Mouse (Mus musculus) kidney, adult 8-10 months (tissue): ENCODE results near the gene Olfr509.
"Not testable (repeated sequence)": the region's sequence is repeated elsewhere in the genome, so short reads cannot be mapped to it uniquely, and the experiment has no call there.

ENCODE experiments used
- DNase-seq, 2 experiments: peaks; one replicate each; pipeline ENCODE4 v3.0.0; 2022

The Olfr509 gene

DNA sequence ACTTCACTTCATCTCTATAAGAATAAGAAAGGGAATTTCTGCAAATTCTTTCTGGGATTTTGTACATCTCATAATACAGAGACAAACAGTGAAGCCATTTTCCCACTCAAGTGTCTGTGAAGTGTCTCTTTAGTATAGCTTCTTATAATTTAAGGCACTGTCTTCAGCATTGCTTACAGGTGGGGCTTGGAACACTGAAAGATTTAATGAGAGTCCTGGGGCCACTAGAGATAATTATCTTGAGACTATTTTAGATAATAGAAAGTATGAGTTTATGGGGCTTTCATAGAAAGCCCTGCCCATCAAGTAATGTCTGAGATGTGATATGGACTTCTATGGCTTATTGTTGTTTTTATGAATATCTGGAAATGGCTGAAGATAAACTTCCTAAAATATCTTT lies at the start of gene Olfr509:
Gene Olfr509, minus strand, starts transcription at position 101 of the 400 bp plus-strand sequence.
- DNase-seq = no peak

DNA sequence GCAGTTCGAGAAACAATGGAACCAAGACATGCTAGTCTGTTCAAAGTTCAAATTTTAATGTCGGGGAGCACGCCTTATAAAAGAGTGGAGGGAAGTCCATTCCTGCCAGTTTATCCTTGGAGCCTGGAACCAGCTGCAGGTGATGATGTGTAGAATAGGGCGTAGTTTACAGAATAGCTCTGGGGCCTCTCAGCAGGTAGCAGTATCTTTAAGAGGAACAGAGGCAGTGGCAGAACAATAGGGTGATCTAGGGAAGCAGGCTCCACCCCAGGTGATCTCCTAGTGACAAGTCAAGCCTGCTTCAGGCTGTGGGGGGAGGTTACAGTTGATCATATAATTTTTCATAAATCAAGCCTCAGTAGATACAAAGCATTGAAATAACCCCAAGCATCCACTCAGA lies 27.2 kb upstream of the Olfr509 start:
- no peak for DNase-seq

DNA sequence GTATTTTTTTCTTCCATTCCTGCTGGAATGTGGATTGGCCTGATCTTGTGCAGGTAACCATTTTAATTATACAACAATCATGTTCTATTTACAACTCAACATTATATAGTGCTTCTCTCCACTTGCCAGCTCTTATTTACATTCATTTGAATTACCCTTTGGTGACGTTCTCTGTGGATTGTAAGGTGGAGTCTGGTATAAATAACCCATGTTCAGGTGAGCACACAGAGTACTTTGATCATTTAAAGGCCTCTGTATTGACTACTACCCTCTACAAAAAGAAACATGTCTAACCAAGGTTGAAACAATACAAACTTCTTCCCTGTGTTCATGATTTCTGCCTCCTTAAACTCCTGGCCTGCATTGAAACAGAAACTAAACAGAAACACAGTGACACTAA lies 19.4 kb upstream of the Olfr509 start:
- no peak for DNase-seq

DNA sequence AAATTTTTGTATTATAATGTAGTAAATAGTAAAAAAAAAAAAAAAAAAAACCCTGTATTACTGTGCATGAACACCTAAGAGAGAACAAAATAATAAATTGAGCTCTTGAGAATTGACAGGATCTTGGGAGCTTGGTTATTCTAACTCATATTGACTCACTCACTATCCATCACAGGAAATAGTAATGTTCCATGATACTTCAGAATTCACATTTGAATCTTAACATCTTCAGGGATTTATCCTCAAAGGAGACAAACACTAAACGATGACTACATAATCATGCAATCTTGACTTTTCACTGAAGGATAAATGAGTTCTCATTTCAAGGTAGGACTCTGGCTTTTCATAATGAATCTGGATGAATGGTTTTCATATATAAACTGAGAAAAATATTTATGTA lies 14.4 kb upstream of the Olfr509 start, which contains the start of gene Olfr510:
Gene Olfr510, plus strand, starts transcription at position 301 of the 400 bp plus-strand sequence.
- DNase-seq = no peak

DNA sequence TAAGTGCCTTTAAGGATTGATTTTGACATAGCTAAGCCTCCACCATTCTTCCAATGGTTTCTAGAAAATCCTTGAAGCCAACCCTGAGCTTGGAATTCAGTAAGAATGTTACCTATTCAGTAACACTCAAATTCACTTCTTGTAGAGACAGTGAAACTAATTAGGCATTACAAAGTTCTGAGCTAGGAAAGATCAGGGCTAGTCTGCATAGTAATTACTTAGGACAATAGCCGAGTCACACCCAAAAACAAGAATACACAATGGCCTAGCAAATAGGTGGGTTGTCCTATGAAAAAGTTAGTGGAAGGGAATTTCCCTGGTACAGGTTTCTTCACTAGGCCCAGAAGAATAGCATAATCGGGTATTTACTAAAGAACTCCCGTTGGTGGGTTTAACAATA lies 10.7 kb upstream of the Olfr509 start:
- no peak for DNase-seq

DNA sequence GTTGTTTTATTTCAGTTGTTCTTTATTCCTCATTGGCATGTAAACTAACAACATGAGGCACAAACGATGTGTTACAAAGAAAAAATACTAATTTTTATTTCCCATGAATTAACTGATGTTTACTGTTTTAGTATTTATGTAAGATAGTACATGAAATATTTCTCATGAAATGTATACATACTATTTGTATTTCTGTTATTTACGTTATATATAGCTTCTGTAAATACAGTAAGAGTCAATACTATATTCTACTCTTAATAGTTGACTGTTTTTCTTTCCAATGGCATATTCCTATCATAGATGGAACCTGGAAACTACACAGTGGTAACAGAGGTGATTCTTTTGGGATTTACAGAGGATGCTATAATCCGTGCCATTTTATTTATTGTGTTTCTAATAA lies 22.0 kb downstream of the Olfr509 start, which contains the start of gene Olfr508:
Gene Olfr508, plus strand, starts transcription at position 301 of the 400 bp plus-strand sequence.
- DNase-seq = no peak

DNA sequence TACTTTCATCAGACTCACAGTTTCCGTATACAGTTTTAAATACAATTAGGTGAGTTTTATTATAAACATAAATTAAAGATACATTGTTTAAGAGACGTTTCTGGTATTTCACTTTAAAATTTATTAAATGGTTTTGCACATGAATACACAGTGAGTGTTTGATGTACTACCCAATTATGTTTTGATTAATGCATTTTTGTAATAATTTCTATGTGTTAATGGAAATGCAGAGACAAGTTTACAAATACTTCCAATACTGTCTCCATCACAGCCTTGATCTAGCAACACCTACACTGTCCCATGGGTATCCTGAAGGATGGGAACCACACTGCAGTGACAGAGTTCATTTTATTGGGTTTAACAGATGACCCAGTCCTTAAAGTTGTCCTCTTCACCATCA lies 30.2 kb downstream of the Olfr509 start, which contains the start of gene Olfr507:
Gene Olfr507, plus strand, starts transcription at position 301 of the 400 bp plus-strand sequence.
- no peak for DNase-seq

DNA sequence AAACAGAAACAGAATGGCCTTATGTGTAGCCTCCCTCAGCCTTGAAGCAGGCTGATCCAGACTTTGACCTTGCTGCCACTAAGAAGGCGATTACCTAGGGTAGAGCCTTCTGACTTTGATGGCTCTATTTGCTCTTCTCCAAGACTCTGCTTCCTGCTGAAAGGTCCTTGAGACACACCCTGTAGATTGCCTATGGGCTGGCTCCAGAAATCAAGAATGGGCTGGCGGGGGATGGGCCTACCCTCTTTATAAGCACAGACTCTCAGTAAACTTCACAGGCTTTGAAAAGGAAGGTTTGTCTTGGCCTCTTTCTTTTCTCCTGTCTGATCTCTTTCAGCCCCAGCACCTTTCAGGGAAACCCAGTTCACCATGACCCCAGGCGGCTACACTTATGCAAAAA lies 34.9 kb downstream of the Olfr509 start:
- not testable (repeated sequence) for DNase-seq

DNA sequence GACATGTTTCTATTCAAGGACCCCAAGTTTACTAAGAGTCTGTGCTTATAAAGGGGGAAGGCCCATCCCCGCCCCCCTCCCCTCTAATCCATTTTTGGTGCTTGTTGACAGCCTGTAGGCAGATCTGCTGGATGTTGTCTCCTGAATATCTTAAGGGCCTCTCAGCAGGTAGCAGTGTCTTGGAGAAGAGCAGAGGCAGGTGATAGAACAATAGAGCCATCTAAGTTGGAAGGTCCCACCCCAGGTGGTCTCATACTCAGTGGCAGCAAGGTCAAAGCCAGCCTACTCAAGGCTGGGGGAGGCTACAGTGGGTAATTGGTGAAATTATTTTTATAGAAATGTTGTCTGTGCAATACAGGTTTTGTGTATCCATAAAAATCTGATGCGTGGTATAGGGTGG lies 37.6 kb downstream of the Olfr509 start:
- no peak for DNase-seq

DNA sequence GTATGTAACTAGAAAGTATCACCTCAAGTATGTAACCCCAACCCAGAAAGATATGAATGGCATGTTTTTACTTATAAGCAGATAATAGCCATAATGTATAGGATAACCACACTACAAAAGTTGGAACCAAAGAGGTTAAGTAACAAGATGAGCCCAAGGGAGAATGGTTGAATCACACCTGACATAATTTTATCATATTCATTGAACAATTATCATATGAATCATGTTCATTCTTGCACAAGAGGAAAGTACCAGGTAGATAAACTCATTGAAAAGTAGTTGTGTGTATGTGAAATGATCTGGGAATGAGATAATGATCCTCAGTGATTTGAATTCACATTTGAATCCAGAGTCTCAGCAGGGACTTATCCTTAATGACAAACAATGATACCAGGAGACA lies 41.2 kb downstream of the Olfr509 start, which contains the start of gene Olfr506:
Gene Olfr506, plus strand, starts transcription at position 301 of the 400 bp plus-strand sequence.
- DNase-seq = no peak

DNA sequence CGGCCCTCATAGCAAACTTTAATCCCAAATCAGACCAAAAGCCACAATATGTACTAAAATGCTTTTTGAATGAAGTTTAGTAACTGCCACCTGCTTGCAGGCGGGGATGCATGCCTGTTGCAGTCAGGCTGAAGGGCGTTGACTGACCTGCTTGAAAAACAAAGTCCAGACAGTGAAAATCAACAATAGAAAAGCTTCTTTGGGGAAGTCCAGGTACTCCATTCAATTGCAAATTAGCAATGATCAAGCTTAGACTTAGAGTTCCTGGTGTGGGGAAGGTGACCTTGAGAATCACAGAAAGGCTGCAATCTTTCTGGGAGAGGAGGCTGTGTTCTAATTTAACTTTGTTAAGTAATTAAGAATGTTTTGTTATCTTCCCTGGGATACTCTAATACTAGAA lies 49.8 kb downstream of the Olfr509 start:
- DNase-seq = not testable (repeated sequence)
